Mouse (Mus musculus) kidney, embryonic 16.5 days (tissue): ENCODE data around the gene Ncs1. TPM values are rescaled to one million over a fixed set of nuclear protein-coding genes. Genes with fewer than 3 reads are reported as not detected.

Experiments
- ATAC-seq: fragments of 200-750 bp; cut with Nextera tagmentation; 2 replicates; pipeline ENCODE4 v1.8.0; 2017; ENCODE audit warnings: moderate TSS enrichment; ENCODE audit not compliant: low FRiP score, low TSS enrichment
- H3K27ac ChIP-seq: fragments of 300-500 bp; sonication (generic); 2 replicates; pipeline ENCODE4 v1.5.1; 2014; ENCODE audit warnings: low read length
- H3K27me3 ChIP-seq: fragments of 300-500 bp; sonication (generic); 2 replicates; pipeline ENCODE4 v1.6.1; 2014; ENCODE audit warnings: low read length, control low read depth, mixed read lengths; ENCODE audit not compliant: insufficient read depth
- H3K36me3 ChIP-seq: fragments of 300-500 bp; sonication (generic); 2 replicates; pipeline ENCODE4 v1.6.1; 2014; ENCODE audit warnings: low read length, control low read depth, mixed read lengths; ENCODE audit not compliant: insufficient read depth
- H3K4me1 ChIP-seq: fragments of 300-500 bp; sonication (generic); 2 replicates; pipeline ENCODE4 v1.6.1; 2014; ENCODE audit warnings: low read length, control low read depth, mixed read lengths; ENCODE audit not compliant: insufficient read depth
- H3K4me2 ChIP-seq: fragments of 300-500 bp; sonication (generic); replicated peaks from 2 replicates; pipeline ENCODE4 v1.6.1; 2014; ENCODE audit warnings: low read depth, low read length
- H3K4me3 ChIP-seq: fragments of 300-500 bp; sonication (generic); 2 replicates; pipeline ENCODE4 v1.5.1; 2014; ENCODE audit warnings: mild to moderate bottlenecking, low read length
- H3K9ac ChIP-seq: fragments of 300-500 bp; sonication (generic); replicated peaks from 2 replicates; pipeline ENCODE4 v1.6.1; 2014; ENCODE audit warnings: low read length
- H3K9me3 ChIP-seq: fragments of 300-500 bp; sonication (generic); 2 replicates; pipeline ENCODE4 v1.6.1; 2016; ENCODE audit warnings: low read length, control low read depth
- WGBS: fragments of 180-500 bp; shearing (Covaris S2); extraction: QIAGEN DNeasy Blood & Tissue Kit; methylation state at CpG from one replicate; pipeline ENCODE4 v1.1.7; 2014; 5-methylcytosine and 5-hydroxymethylcytosine counted together
- polyA plus RNA-seq: library from polyadenylated mRNA; unstranded; fragments of >200 nt; fragmentation: Nextera tagmentation; extraction: Ambion mirVana; gene quantifications from 2 replicates; pipeline ENCODE4 v1.2.1, GENCODE M21; 2015

The Ncs1 gene
- polyA plus RNA-seq = 37.9 and 41.5 TPM in 2 replicates

DNA sequence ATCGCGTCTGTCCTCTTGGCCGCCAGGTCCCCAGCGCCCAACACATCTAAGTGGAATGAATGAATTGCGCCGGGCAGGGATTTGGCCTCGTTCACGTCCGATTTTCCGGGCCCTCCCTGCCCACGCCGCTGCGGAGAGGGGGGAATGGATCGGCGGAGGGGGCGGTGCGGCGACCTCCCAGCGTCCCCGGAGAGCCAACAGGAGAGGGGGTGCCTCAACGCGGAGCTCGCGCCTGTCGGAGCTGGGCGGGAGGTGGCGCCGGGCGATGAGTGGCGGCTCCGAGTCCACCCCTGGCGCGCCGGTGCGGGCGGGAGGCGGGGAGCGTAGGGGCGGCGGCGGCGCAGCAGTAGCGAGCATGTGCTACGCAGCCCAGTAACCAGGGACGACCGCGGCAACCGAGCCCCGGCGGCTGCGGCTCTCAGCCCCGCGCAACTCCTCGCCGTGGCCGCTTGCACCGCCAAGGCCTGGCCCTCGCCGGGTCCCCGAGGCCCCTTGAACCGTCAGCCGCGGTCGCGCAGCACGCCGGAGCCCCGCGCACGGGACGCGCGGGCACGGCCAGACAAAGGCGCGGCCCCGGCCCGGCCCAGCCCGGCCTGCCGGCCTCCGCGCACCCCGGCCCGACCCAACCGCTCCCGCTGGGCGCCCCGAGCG is at the start of gene Ncs1:
Gene Ncs1 (plus strand): TSS at position 333 of the 651 bp plus-strand sequence.
- peak within 1 kb of the TSS; percentile 98 for H3K4me2 ChIP-seq
- H3K27ac ChIP-seq = peak within 1 kb of the TSS; percentile 64
- peak; percentile 81 for ATAC-seq
- WGBS = under 1% methylated on average over 78 of the region's 89 CpGs
- peak within 1 kb of the TSS; percentile 87 for H3K4me3 ChIP-seq
- H3K9me3 ChIP-seq = no peaks in the 10 kb centered on the region
- peak within 1 kb of the TSS; percentile 96 for H3K9ac ChIP-seq
- H3K4me1 ChIP-seq = peaks cover 59% of the 10 kb centered on the region
- H3K36me3 ChIP-seq = no peaks in the 10 kb centered on the region; the same call in 1 of the 2 replicates
- no peaks in the 10 kb centered on the region for H3K27me3 ChIP-seq

DNA sequence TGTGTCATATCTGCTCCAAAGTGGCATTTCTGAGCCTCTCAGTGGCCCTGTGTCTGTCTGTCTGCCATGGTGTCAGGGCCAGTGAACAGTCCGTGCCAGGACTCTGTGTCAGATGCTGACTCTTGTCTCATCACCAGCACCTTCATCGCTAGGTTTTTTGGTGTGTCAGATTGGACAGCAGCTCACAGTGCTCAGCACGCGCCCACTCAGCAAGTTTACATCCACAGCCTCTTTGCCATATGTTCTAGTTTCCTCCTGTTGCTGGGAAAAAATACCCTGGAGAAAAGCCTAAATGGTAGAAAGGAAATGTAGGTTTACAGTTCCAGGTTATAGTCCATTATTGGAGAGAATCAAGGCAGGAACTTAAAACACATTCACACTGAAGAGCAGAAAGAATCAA is 47.0 kb upstream of the Ncs1 start:
- Histone ChIP-seq H3K4me3 (no peak overlapping the region), H3K4me2 (no peak overlapping the region), H3K36me3 (peaks cover 18% of the 10 kb centered on the region), H3K27ac (no peak overlapping the region), H3K9ac (no peak overlapping the region), H3K4me1 (peaks cover 24% of the 10 kb centered on the region), H3K27me3 (no peaks in the 10 kb centered on the region), H3K9me3 (no peaks in the 10 kb centered on the region)
- WGBS = 95% methylated on average over 4 of the region's 4 CpGs
- no peak for ATAC-seq

DNA sequence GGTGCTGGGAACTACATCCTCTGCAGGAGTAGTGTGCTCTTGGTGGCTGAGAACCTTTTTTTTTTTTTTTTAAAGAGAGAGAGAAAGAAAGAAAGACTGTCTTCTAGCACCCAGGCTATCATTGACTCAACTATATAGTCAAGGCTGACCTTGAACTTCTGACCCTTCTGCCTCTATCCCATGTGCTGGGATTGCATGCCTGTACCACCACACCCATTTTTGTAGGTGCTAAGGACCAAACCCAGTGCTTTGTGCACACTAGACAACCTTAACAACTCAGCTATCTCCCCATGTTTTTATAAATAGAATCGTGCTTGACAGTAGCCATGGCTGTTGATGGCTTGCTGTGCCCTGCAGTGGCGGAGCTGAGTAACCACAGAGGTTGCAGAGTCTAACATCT is 45.6 kb upstream of the Ncs1 start:
- Histone ChIP-seq H3K4me1 (peaks cover 29% of the 10 kb centered on the region), H3K36me3 (peaks cover 12% of the 10 kb centered on the region; the same call in 1 of the 2 replicates), H3K4me2 (no peak overlapping the region), H3K4me3 (no peak overlapping the region), H3K9me3 (no peaks in the 10 kb centered on the region), H3K27me3 (no peaks in the 10 kb centered on the region), H3K27ac (no peak overlapping the region), H3K9ac (no peak overlapping the region)
- 89% methylated on average over 2 of the region's 2 CpGs for WGBS
- no peak for ATAC-seq

DNA sequence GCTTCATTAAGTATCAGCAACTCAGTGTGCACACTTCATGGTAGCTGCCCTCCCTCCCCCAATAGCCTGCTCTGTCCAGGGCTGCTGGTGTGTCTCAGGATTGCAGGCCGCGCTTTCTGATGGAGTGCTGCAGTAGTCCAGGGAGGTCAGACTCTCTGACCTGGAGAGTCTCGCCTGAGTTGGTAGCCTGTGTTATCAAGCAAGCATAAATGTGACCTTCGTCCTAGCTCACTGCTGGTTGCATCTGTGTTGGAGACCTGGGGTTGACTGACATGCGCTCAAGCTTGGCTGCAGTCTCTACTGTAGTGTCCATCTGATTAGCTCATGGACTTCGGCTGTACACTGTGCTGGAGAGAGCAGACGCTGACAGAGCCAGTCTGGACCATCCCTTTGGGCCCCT is 43.8 kb upstream of the Ncs1 start:
- Histone ChIP-seq H3K9me3 (no peaks in the 10 kb centered on the region), H3K27ac (peak overlapping the region; percentile 84), H3K4me3 (no peak overlapping the region), H3K4me2 (no peak overlapping the region), H3K4me1 (peaks cover 29% of the 10 kb centered on the region), H3K27me3 (no peaks in the 10 kb centered on the region), H3K36me3 (peaks cover 8% of the 10 kb centered on the region; the same call in 1 of the 2 replicates), H3K9ac (no peak overlapping the region; the same call in 1 of the 2 replicates)
- 33% methylated on average over 7 of the region's 7 CpGs for WGBS
- ATAC-seq = peak; percentile 92

DNA sequence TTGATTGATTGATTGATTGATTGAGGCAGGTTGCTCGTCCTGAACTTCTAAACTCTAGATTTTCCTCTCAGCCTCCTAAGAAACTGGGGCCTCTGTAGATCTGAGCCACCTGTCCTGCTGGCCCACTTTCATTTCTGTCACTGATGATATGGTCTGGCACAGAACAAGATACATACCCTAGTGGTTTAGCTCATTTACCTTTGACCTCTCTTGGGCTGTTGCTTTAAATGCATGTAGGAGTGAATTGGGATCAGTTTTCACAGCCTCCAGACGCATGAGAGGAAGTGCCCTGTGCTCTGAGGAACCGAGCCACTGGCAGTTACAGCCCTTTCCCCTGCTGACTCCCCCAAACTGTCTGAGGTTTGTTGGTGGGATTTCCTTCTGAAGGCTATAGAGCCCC is 43.3 kb upstream of the Ncs1 start:
- peaks cover 8% of the 10 kb centered on the region; the same call in 1 of the 2 replicates for H3K36me3 ChIP-seq
- H3K4me2 ChIP-seq = no peak overlapping the region
- H3K4me3 ChIP-seq = no peak overlapping the region
- no peaks in the 10 kb centered on the region for H3K27me3 ChIP-seq
- ATAC-seq = peak; percentile 55
- H3K27ac ChIP-seq = peak overlapping the region; percentile 84
- peak overlapping the region; percentile 33 for H3K9ac ChIP-seq
- WGBS = 16% methylated on average over 3 of the region's 3 CpGs
- no peaks in the 10 kb centered on the region for H3K9me3 ChIP-seq
- peaks cover 29% of the 10 kb centered on the region for H3K4me1 ChIP-seq

DNA sequence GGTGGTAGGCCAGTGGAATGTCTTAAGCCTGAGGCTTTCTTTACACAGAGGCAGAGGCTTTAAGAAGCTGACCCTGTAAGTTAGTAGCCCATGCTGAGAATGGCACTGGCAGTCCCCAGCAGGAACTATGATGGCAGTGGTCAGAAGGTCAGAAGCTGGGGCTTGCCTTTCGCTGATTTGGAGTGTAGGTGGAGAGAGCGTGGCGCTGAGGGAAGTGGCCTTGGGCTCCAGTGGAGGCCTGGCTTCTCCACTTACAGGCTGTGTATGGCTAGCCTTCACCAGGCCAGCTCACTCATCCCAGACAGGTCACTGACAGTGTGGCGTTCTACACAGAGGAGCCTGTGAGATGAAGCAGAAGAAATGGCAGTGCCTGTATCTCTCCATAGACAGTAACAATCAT is 42.7 kb upstream of the Ncs1 start:
- Histone ChIP-seq H3K27ac (peak overlapping the region; percentile 84), H3K9me3 (no peaks in the 10 kb centered on the region), H3K4me3 (no peak overlapping the region), H3K9ac (peak overlapping the region; percentile 33; the same call in 1 of the 2 replicates), H3K27me3 (no peaks in the 10 kb centered on the region), H3K36me3 (peaks cover 8% of the 10 kb centered on the region; the same call in 1 of the 2 replicates), H3K4me2 (no peak overlapping the region), H3K4me1 (peaks cover 29% of the 10 kb centered on the region)
- 37% methylated on average over 4 of the region's 4 CpGs for WGBS
- peak; percentile 25; the same call in 1 of the 2 replicates for ATAC-seq

DNA sequence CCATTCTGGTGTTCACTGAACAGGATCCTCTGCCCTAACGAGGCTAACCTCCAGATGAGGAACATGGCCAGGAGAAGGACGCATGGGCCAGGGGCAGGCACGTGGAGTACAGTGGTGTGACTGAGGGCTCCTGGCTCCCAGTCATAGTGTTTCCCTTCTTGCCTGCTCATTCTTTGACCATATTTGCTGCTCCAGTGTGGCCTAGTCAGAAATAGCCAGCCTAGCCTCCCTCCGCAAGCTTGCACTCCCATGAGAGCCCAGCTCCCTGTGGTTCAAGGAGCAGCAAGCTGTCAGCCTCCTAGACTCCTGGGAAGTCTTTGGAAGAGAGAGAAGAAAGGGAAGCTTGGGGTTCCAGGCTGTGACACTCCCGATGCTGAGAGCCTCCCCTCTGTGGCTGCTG is 40.9 kb upstream of the Ncs1 start:
- Histone ChIP-seq H3K9ac (0 out of 2 replicates have a peak overlapping the region, but pooled peaks have one; percentile 10), H3K4me1 (peaks cover 29% of the 10 kb centered on the region), H3K4me2 (no peak overlapping the region), H3K27me3 (no peaks in the 10 kb centered on the region), H3K27ac (no peak overlapping the region), H3K36me3 (peaks cover 18% of the 10 kb centered on the region), H3K9me3 (no peaks in the 10 kb centered on the region), H3K4me3 (no peak overlapping the region)
- ATAC-seq = no peak
- 86% methylated on average over 5 of the region's 5 CpGs for WGBS

DNA sequence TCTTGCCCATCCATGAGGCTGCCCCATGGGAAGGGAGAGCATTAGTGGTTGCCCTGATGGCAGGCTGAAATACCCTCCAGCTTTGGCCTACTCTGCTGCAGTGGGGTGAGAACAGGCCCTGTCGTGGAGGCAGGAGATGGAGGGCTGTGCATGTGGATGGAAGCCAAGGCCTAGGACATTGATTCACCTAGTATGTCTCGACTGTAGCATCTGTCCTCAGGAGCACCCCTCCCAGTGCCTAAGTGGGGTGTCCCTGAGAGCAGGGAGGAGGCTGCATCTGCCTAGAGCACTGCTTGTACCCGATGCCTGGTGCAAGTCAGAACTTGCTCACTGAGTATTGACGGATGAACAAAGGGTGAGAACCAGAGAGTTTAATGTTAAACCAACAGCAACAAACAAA is 39.4 kb upstream of the Ncs1 start:
- peaks cover 23% of the 10 kb centered on the region for H3K36me3 ChIP-seq
- WGBS = 83% methylated on average over 4 of the region's 4 CpGs

DNA sequence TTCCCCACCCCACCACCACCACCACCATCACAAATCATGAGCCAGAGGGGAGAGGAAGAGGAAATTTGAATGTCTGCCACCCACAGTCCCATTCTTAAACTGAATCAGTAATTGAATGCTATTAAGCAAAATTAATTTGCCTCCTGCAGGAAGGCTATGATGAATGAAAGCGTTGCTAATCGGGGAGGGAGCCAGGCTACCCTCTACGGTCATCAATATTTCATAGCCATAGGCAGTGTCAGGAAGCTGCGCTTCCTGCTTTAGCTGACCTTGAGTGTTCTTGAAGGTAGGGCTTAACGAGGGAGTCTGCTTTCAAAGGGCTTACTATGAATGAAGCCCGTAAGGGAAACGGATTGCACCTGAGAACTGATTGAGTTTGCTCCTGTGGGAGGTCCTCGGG is 38.7 kb upstream of the Ncs1 start:
- Histone ChIP-seq H3K4me2 (no peak overlapping the region), H3K36me3 (peaks cover 27% of the 10 kb centered on the region), H3K4me1 (peaks cover 21% of the 10 kb centered on the region), H3K27ac (no peak overlapping the region), H3K4me3 (no peak overlapping the region), H3K9ac (no peak overlapping the region), H3K27me3 (no peaks in the 10 kb centered on the region), H3K9me3 (no peaks in the 10 kb centered on the region)
- ATAC-seq = no peak
- whole genome bisulfite sequencing = 49% methylated on average over 8 of the region's 8 CpGs

More for the DNA sequence above, 39.4 kb upstream of the Ncs1 start:
- no peaks in the 10 kb centered on the region for H3K9me3 ChIP-seq
- no peak for ATAC-seq
- no peak overlapping the region for H3K9ac ChIP-seq
- H3K4me3 ChIP-seq = no peak overlapping the region
- H3K4me1 ChIP-seq = peaks cover 27% of the 10 kb centered on the region
- no peaks in the 10 kb centered on the region for H3K27me3 ChIP-seq
- H3K27ac ChIP-seq = no peak overlapping the region
- H3K4me2 ChIP-seq = no peak overlapping the region

DNA sequence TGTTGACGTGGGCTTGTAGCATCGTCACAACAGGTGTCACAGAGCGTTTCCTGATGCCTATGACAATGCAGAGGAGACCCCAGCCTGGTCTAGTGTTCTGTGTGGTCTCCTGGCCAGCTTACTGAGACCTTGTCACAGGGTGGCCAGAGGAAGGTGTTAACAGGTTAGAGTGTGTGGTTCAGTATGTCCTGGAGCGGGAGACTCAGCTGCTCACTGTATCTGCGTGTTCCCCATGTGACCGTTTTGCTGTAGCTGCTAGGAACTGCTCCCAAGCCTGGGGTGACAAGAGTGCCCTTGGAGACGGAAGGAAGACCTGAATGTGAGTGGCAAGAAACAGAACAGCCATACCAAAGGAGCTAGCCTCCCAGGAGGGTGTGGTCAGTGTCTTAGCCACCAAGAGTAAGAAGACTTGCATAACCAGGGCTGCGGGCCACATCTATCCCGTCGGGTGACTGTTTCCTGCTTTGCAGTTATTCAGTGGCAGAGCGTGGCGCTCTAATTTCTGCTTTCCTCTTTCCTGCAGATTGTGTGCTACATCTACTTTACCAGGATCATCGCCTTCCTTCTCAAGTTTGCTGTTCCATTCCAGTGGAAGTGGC is 37.0 kb upstream of the Ncs1 start:
- 89% methylated on average over 13 of the region's 13 CpGs for WGBS
- Histone ChIP-seq H3K27me3 (no peaks in the 10 kb centered on the region), H3K9ac (no peak overlapping the region), H3K36me3 (peaks cover 30% of the 10 kb centered on the region), H3K9me3 (no peaks in the 10 kb centered on the region), H3K4me1 (peaks cover 5% of the 10 kb centered on the region; the same call in 1 of the 2 replicates), H3K4me3 (no peak overlapping the region), H3K4me2 (no peak overlapping the region), H3K27ac (no peak overlapping the region)
- no peak for ATAC-seq
